ENCODE assay signal across 22 mouse cellular contexts in genomic region chr2:20496219-20496800, GRCm38 (mm10).
DNase-seq lines count a peak whose midpoint lies in the region; ATAC-seq and TF ChIP-seq lines count a peak whose summit lies in the region.
"Had no signal": no experiment of that assay in that cellular context is flagged by ENCODE, and none has a peak within 500 bp of the region (broad histone marks: within the 10 kb centered on the region; RNA-seq: fewer than 3 reads in every experiment).

No protein-coding gene starts in this region.

- no peaks in the 10 kb centered on the region for H3K4me1 ChIP-seq in kidney, embryonic 16.5 days (ENCODE audit: insufficient read depth, low read length)
- H3K4me1 ChIP-seq: lung, embryonic 15.5 days had no signal

- intact Hi-C loops in heart, postnatal 25 days (cut with DNase I) = loop anchor here (10.0 kb wide), 1 partner anchor 178 kb away; no protein-coding TSS in a partner anchor

- H3K9me3 ChIP-seq in kidney, embryonic 16.5 days (ENCODE audit: low read length) = peaks cover 10% of the 10 kb centered on the region

- no peak overlapping the region for H3K9ac ChIP-seq in kidney, embryonic 16.5 days (replicated peaks; ENCODE audit: low read length)
- H3K9ac ChIP-seq: liver, embryonic 14.5 days; lung, embryonic 15.5 days had no signal

- WGBS in kidney, embryonic 16.5 days = 58% methylated on average over 8 of the region's 8 CpGs

- peak; percentile 12; the same call in 1 of the 2 replicates for ATAC-seq in kidney, embryonic 16.5 days (ENCODE audit: low FRiP score, low TSS enrichment)
- ATAC-seq: activated CD4-positive, CD25-positive, alpha-beta regulatory T cell, adult 4 months; forebrain, embryonic 14.5 days; hindbrain, postnatal 0 days; midbrain, embryonic 16.5 days had no signal

- no peak for TF ChIP-seq CTCF in layer of hippocampus, adult 2 months (conservative IDR thresholded peaks at IDR 0.05)

- no peak overlapping the region for H3K4me3 ChIP-seq in kidney, embryonic 16.5 days (ENCODE audit: low read length)
- no peak overlapping the region for H3K4me3 ChIP-seq in layer of hippocampus, adult 2 months
- H3K4me3 ChIP-seq: erythroblast, embryonic 14.5 days; hindbrain, embryonic 10.5 days; lung, embryonic 15.5 days had no signal

- DNase-seq in heart, adult 11 months = peak; percentile 92
- no peak for DNase-seq in heart, postnatal 25 days (ENCODE audit: low spot score)
- no peak for DNase-seq in kidney, postnatal 25 days
- peak; percentile 5 for DNase-seq in forelimb bud, embryonic 11.5 days (ENCODE audit: low read depth, low spot score)
- no peak for DNase-seq in cerebellum, adult 11-12 months
- DNase-seq in layer of hippocampus, adult 2 months (ENCODE audit: low spot score in 2 of 2) = no peak
- DNase-seq: adrenal gland, postnatal 10 days; B cell, adult 2 months; cerebellum, postnatal 10 days; kidney, adult 11 months; layer of hippocampus, postnatal 36 days; lung, postnatal 4 days; right cerebral cortex, postnatal 4 days had no signal

- H3K27ac ChIP-seq in kidney, embryonic 16.5 days (ENCODE audit: low read length) = no peak overlapping the region
- no peak overlapping the region for H3K27ac ChIP-seq in layer of hippocampus, adult 2 months
- H3K27ac ChIP-seq: hindbrain, embryonic 10.5 days; hindbrain, postnatal 0 days; liver, embryonic 14.5 days; lung, embryonic 15.5 days had no signal

- H3K4me2 ChIP-seq in kidney, embryonic 16.5 days (replicated peaks; ENCODE audit: low read depth, low read length) = no peak overlapping the region
- H3K4me2 ChIP-seq: lung, embryonic 15.5 days had no signal

- 0 out of 2 replicates have a peak, but pooled peaks cover 4% of the 10 kb centered on the region for H3K36me3 ChIP-seq in kidney, embryonic 16.5 days (ENCODE audit: insufficient read depth, low read length)
- H3K36me3 ChIP-seq: hindbrain, embryonic 10.5 days; lung, embryonic 15.5 days had no signal

- no peaks in the 10 kb centered on the region for H3K27me3 ChIP-seq in kidney, embryonic 16.5 days (ENCODE audit: insufficient read depth, low read length)
- H3K27me3 ChIP-seq: lung, embryonic 15.5 days had no signal

Comparison
In these comparisons a context has a peak if more than half of its experiments do, and no peak if none do; other contexts are left out.
1. DNase-seq: peak in heart, adult 11 months (single experiment) and forelimb bud, embryonic 11.5 days (single experiment); none in heart, postnatal 25 days (single experiment), kidney, postnatal 25 days (0 of 2), cerebellum, adult 11-12 months (single experiment) and layer of hippocampus, adult 2 months (0 of 2).